Mouse (Mus musculus): ENCODE data around the gene Crct1. TPM values are rescaled to one million over a fixed set of nuclear protein-coding genes. Genes with fewer than 3 reads are reported as not detected.

The Crct1 gene
- polyA plus RNA-seq (2012; ENCODE audit: low replicate concordance), result not detected in 2 replicates

DNA sequence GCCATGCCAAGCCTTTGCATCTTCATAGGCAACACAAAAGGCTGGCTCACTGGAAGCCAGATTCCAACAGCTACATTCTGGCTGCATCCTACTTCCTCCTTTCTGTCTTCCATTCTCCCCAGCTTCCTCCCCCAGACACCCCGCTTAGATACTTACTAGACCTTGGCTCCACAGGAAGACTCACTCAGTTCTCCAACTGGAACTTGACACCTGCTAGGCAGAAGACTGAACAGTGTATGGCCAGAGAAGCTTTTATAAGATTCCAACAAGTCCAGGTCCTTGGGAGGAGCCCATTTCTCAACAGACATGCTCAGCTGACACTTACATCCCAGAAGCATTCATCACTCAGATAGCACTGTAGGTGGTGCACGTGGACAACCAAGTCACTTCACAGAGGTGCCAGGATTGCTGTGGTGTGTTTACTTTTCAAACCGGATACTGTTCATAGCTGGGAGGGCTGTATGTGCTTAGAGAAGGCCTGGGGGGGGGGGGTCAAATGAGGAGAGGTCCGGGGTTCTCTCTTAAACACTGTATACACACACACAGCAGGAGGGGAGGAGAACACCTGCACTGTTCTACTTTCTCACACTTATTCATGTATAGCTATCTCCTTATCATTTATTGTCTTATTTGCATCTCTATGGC is at the start of gene Crct1:
TSS of gene Crct1 (minus strand) at position 228 of the 645 bp plus-strand sequence.

DNA sequence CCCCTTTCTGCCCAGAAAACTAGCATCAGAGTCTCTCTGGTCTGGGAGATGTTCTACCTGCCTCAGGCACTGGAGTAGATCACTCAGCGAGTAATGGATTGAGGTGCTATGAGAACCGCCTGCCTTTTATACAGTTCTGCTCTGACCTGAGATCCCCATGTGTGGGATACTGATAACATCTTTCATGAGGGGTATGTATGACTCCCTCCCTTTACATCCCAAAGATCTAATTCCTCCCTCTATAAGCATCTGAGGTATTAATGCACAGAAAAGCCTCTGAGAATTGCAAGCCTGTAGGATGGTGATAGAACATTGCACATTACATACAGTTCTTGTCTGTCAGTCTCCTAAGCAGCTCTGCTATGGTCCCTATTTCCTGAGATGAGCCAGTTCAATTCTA is 3.5 kb upstream of the Crct1 start, which contains the start of gene Lce1m:
TSS of gene Lce1m (minus strand) at position 101 of the 400 bp plus-strand sequence.

GRCm38 (mm10) chr3:92991926-92992325 is 23.6 kb downstream of the Crct1 start, which contains the start of gene Lce3f:
Gene Lce3f (plus strand): TSS chr3:92992226.

DNA sequence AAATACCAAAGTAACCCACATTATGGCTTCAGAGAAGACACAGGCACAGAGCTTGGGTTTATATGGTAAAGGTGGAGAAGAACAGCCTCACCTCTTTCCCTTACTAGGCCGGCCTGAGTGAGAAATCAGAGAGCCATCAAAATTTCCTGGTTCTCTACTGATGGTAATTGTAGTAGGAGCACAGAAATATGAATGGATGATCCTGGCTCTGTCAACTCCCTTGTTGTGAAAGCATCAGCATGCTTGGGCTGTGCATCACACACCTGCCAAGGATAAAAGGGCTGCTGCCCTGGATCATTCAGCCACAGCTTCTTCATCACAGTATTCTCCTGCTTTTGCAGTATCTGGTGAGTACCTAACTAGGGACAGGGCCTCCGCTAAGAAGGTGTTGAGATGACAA is 48.7 kb downstream of the Crct1 start, which contains the start of gene Lce3e:
TSS of gene Lce3e (plus strand) at position 301 of the 400 bp plus-strand sequence.

Other genes starting within 250 kb of the Crct1 start
- gene Lce1i, start 236.8 kb downstream of the Crct1 start, polyA plus RNA-seq (2012; ENCODE audit: low replicate concordance), result not detected in 2 replicates
- gene Lce1j, start 225.2 kb downstream of the Crct1 start, polyA plus RNA-seq (2012; ENCODE audit: low replicate concordance), result not detected in 2 replicates
- gene Lce1k, start 207.8 kb downstream of the Crct1 start, polyA plus RNA-seq (2012; ENCODE audit: low replicate concordance), result not detected in 2 replicates
- not detected in 2 replicates for gene Kprp, start 188.4 kb downstream of the Crct1 start, polyA plus RNA-seq (2012; ENCODE audit: low replicate concordance)
- not detected in 2 replicates for gene Lce1l, start 164.4 kb downstream of the Crct1 start, polyA plus RNA-seq (2012; ENCODE audit: low replicate concordance)
- not detected in 2 replicates for gene 2310050C09Rik, start 145.5 kb downstream of the Crct1 start, polyA plus RNA-seq (2012; ENCODE audit: low replicate concordance)
- not detected in 2 replicates for gene Lce3a, start 89.5 kb downstream of the Crct1 start, polyA plus RNA-seq (2012; ENCODE audit: low replicate concordance)
- not detected in 2 replicates for gene Lce3b, start 82.7 kb downstream of the Crct1 start, polyA plus RNA-seq (2012; ENCODE audit: low replicate concordance)
- gene Lce3c, start 71.2 kb downstream of the Crct1 start, polyA plus RNA-seq (2012; ENCODE audit: low replicate concordance), result not detected in 2 replicates
- not detected in 2 replicates for gene Lce3d, start 58.3 kb downstream of the Crct1 start, polyA plus RNA-seq (2012; ENCODE audit: low replicate concordance)
- gene Lce3e, start 48.6 kb downstream of the Crct1 start, polyA plus RNA-seq (2012; ENCODE audit: low replicate concordance), result not detected in 2 replicates
- gene Lce3f, start 23.5 kb downstream of the Crct1 start, polyA plus RNA-seq (2012; ENCODE audit: low replicate concordance), result not detected in 2 replicates
- not detected in 2 replicates for gene Lce1m, start 3.4 kb upstream of the Crct1 start, polyA plus RNA-seq (2012; ENCODE audit: low replicate concordance)
- gene Gm4858, start 53.1 kb upstream of the Crct1 start, polyA plus RNA-seq (2012; ENCODE audit: low replicate concordance), result not detected in 2 replicates
- gene Crnn, start 129.1 kb upstream of the Crct1 start, polyA plus RNA-seq (2012; ENCODE audit: low replicate concordance), result not detected in 2 replicates
- gene Flg2, start 181.6 kb upstream of the Crct1 start, polyA plus RNA-seq (2012; ENCODE audit: low replicate concordance), result not detected in 2 replicates

All from leukemia stem cell, adult 10-12 weeks (primary cell).